Mouse (Mus musculus) forebrain, embryonic 12.5 days (tissue): ENCODE measurements around the gene Olfr59. TPM values are rescaled to one million over a fixed set of nuclear protein-coding genes. Genes with fewer than 3 reads are reported as not detected.

Experiments
- ATAC-seq: fragments of 200-750 bp; cut with Nextera tagmentation; 2 replicates; pipeline ENCODE4 v1.8.0; 2017; ENCODE audit warnings: moderate TSS enrichment; ENCODE audit not compliant: low FRiP score
- H3K27ac ChIP-seq: fragments of 300-500 bp; sonication (generic); 2 replicates; pipeline ENCODE4 v1.5.1; 2016; ENCODE audit warnings: mild to moderate bottlenecking
- H3K27me3 ChIP-seq: fragments of 300-500 bp; sonication (generic); 2 replicates; pipeline ENCODE4 v1.6.1; 2016; ENCODE audit warnings: mild to moderate bottlenecking
- H3K36me3 ChIP-seq: fragments of 300-500 bp; sonication (generic); replicated peaks from 2 replicates; pipeline ENCODE4 v1.6.1; 2016; ENCODE audit warnings: mild to moderate bottlenecking
- H3K4me1 ChIP-seq: fragments of 300-500 bp; sonication (generic); 2 replicates; pipeline ENCODE4 v1.6.1; 2016
- H3K4me2 ChIP-seq: fragments of 300-500 bp; sonication (generic); 2 replicates; pipeline ENCODE4 v1.6.1; 2016; ENCODE audit warnings: mild to moderate bottlenecking, moderate library complexity
- H3K4me3 ChIP-seq: fragments of 300-500 bp; sonication (generic); replicated peaks from 2 replicates; pipeline ENCODE4 v1.5.1; 2016; ENCODE audit warnings: mild to moderate bottlenecking
- H3K9ac ChIP-seq: fragments of 300-500 bp; sonication (generic); 2 replicates; pipeline ENCODE4 v1.6.1; 2016; ENCODE audit warnings: mild to moderate bottlenecking
- H3K9me3 ChIP-seq: fragments of 300-500 bp; sonication (generic); 2 replicates; pipeline ENCODE4 v1.6.1; 2016
- WGBS: fragments of 180-500 bp; shearing (Covaris S2); methylation state at CpG from one replicate; pipeline ENCODE4 v1.1.7; 2016; 5-methylcytosine and 5-hydroxymethylcytosine counted together
- polyA plus RNA-seq: library from polyadenylated mRNA; unstranded; fragments of >200 nt; fragmentation: Nextera tagmentation; extraction: Ambion mirVana; gene quantifications from 2 replicates; pipeline ENCODE4 v1.2.1, GENCODE M21; 2016

Gene Olfr59
- polyA plus RNA-seq = not detected in 2 replicates

DNA sequence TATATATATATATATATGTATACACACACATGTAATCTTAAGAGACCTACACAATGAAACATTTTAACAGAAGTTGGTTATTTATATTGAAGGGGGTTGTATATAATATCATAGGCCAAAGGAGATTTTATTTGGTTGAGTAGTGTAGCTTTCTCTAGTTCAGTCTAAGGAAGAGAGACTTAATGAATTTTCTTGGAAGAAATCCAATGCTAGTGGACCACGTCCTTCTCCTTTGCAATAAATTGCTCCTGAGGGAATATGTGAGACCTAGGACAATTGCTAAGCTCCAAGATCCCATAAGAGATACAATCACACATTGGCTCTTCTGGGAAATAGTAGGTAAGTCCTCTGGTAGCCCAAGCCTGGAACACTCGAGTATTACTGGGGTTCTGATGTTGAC lies at the start of gene Olfr59:
Gene Olfr59 (plus strand): TSS at position 301 of the 400 bp plus-strand sequence.
- Histone ChIP-seq H3K9me3 (peaks cover 15% of the 10 kb centered on the region), H3K27ac (no peak within 1 kb of the TSS), H3K4me3 (no peak within 1 kb of the TSS), H3K27me3 (no peaks in the 10 kb centered on the region), H3K4me2 (no peak within 1 kb of the TSS), H3K4me1 (no peaks in the 10 kb centered on the region), H3K9ac (no peak within 1 kb of the TSS), H3K36me3 (no peaks in the 10 kb centered on the region)
- no peak for ATAC-seq
- 74% methylated on average over 2 of the region's 2 CpGs for WGBS

DNA sequence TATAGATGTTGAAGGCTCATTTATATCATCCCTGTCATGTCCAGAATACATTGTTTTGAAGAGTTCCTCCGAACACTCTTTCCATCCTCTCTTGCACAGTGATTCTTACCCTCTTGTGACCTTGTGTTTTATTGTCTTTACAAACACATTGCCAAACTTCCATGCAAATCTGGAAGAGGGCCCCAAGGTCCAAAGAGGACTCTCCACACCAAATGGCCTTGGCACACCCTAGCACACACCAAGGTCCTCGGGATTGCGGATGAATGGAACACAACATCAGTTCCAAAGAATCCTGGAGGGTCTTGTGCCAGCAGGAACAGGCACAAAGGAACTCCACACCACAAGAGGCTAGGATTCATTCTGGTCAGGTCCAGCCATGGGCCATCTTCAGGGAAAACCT lies 42.3 kb upstream of the Olfr59 start:
- no peak overlapping the region for H3K27ac ChIP-seq
- H3K4me1 ChIP-seq = no peaks in the 10 kb centered on the region
- 88% methylated on average over 3 of the region's 3 CpGs for WGBS
- peaks cover 24% of the 10 kb centered on the region for H3K9me3 ChIP-seq
- no peak overlapping the region for H3K4me3 ChIP-seq
- no peak overlapping the region for H3K9ac ChIP-seq
- H3K27me3 ChIP-seq = no peaks in the 10 kb centered on the region
- H3K36me3 ChIP-seq = no peaks in the 10 kb centered on the region
- no peak overlapping the region for H3K4me2 ChIP-seq
- no peak for ATAC-seq

DNA sequence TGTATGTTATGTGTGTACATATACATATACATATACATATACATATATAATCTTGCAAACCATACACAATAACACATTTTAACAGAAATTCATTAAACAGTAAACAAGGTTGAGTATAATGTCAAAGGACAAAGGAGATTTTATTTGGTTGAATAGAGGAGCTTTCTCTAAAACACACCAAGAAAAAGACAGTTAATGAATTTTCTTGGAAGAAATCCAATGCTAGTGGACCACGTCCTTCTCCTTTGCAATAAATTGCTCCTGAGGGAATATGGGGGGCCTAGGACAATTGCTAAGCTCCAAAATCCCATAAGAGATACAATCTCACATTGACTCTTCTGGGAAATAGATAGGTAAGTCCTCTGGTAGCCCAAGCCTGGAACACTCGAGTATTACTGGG lies 24.0 kb upstream of the Olfr59 start, which contains the start of gene Olfr406:
Gene Olfr406 (plus strand): TSS at position 301 of the 400 bp plus-strand sequence.
- peaks cover 11% of the 10 kb centered on the region for H3K9me3 ChIP-seq

DNA sequence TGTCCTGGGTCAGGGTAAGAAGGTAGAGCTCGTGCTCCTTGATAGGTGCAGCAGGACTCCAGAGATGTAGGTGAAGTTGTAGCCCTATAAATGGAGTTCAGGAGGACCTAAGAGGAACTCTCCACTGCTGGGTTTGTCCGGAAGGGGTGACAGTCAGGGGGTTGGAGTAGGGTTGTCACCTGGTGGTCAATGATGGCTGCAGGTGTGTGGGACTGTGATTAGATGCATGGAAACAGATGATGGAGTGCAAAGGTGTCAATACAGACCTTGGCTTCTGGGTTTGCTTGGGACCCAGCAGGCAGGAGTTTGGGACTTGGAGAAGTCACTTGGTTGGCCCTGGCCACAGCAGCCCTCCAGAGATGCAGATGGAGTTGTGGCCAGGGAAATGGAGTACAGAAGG lies 3.7 kb downstream of the Olfr59 start:
- H3K4me2 ChIP-seq = no peak overlapping the region
- H3K27me3 ChIP-seq = no peaks in the 10 kb centered on the region
- no peak for ATAC-seq
- no peaks in the 10 kb centered on the region for H3K4me1 ChIP-seq
- WGBS = 73% methylated on average over 2 of the region's 2 CpGs
- H3K36me3 ChIP-seq = no peaks in the 10 kb centered on the region
- H3K9ac ChIP-seq = no peak overlapping the region
- 0 out of 2 replicates have a peak, but pooled peaks cover 3% of the 10 kb centered on the region for H3K9me3 ChIP-seq
- H3K27ac ChIP-seq = no peak overlapping the region
- H3K4me3 ChIP-seq = no peak overlapping the region

More for the DNA sequence above, 24.0 kb upstream of the Olfr59 start, which contains the start of gene Olfr406:
- H3K27ac ChIP-seq = no peak within 1 kb of the TSS
- no peak within 1 kb of the TSS for H3K4me3 ChIP-seq
- 58% methylated on average over 2 of the region's 2 CpGs for WGBS
- no peaks in the 10 kb centered on the region for H3K36me3 ChIP-seq
- no peak within 1 kb of the TSS for H3K4me2 ChIP-seq
- H3K27me3 ChIP-seq = no peaks in the 10 kb centered on the region
- H3K4me1 ChIP-seq = no peaks in the 10 kb centered on the region
- no peak for ATAC-seq
- no peak within 1 kb of the TSS for H3K9ac ChIP-seq

DNA sequence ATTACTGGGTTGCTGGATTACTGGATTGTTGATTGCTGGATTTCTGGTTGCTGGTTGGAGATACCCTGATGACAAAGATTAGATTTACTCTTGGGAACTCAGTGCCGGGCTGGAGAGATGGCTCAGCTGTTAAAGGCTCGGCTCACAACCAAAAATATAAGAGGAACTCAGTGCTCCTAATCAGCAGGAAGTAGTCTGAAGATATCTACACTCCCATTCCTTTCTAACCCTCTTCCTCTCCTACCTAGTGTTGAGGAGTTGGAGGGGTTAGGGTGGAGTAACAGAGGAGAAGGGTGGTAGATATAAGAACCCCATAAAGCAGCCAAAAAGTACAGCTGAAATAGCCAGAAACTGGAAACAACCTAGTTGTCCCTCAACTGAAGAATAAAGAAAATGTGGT lies 42.5 kb downstream of the Olfr59 start:
- 75% methylated on average over 2 of the region's 2 CpGs for WGBS

DNA sequence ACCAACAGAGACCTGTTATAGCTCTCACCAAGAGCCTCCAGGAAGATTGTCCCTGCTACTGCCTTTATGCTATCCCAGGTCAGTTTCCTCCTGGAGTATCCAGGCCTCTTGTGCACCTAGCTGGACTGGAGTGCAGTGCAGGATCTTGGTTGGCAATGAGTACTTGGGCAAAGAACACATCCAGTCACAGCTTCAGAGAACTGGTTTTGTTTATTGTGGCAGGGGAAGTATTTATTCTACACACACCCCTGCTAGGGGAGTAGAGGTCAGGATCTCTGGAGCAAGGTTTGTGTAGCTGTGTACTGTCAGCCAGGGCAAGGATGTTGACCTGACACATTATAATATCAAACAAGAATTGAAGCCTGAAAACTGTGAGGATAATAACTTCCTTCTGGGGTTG lies 45.2 kb downstream of the Olfr59 start:
- no peak overlapping the region for H3K4me2 ChIP-seq

More for the DNA sequence above, 42.5 kb downstream of the Olfr59 start:
- no peak overlapping the region for H3K4me2 ChIP-seq
- H3K4me3 ChIP-seq = no peak overlapping the region
- no peak overlapping the region for H3K27ac ChIP-seq
- H3K36me3 ChIP-seq = no peaks in the 10 kb centered on the region
- no peak for ATAC-seq
- H3K9me3 ChIP-seq = 0 out of 2 replicates have a peak, but pooled peaks cover 5% of the 10 kb centered on the region
- no peaks in the 10 kb centered on the region for H3K4me1 ChIP-seq
- H3K27me3 ChIP-seq = no peaks in the 10 kb centered on the region
- no peak overlapping the region for H3K9ac ChIP-seq

DNA sequence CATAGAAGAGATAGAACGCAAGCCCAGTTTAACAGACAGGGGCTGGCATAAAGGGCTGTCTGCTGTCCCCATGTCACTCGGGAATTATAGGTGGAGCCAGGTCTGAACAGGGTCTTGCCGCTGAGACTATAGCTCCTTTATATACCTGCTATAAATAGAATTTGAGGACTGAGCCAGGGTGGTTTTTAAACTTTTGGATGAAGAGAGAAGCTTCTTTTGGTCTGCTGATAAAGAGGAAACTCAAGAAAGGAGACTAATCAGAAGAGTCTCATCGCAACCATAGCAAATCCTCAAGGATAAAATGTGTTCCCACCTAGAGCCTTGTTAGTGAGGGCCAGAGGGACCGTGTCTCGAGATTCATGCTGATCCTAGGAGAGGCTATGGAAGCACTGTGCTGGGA lies 54.4 kb downstream of the Olfr59 start, which contains the start of gene Olfr410:
Gene Olfr410 (minus strand): TSS at position 101 of the 400 bp plus-strand sequence.
- H3K4me3 ChIP-seq = no peak within 1 kb of the TSS
- H3K9ac ChIP-seq = no peak within 1 kb of the TSS
- no peaks in the 10 kb centered on the region for H3K27me3 ChIP-seq
- ATAC-seq = no peak
- 82% methylated on average over 6 of the region's 6 CpGs for WGBS
- no peak within 1 kb of the TSS for H3K4me2 ChIP-seq
- H3K9me3 ChIP-seq = no peaks in the 10 kb centered on the region
- no peaks in the 10 kb centered on the region for H3K36me3 ChIP-seq
- H3K4me1 ChIP-seq = no peaks in the 10 kb centered on the region
- H3K27ac ChIP-seq = no peak within 1 kb of the TSS

More for the DNA sequence above, 45.2 kb downstream of the Olfr59 start:
- no peaks in the 10 kb centered on the region for H3K36me3 ChIP-seq
- H3K9me3 ChIP-seq = no peaks in the 10 kb centered on the region
- H3K9ac ChIP-seq = no peak overlapping the region
- H3K27me3 ChIP-seq = no peaks in the 10 kb centered on the region
- H3K27ac ChIP-seq = no peak overlapping the region
- ATAC-seq = no peak
- H3K4me3 ChIP-seq = no peak overlapping the region
- no peaks in the 10 kb centered on the region for H3K4me1 ChIP-seq

Other genes with a start within 250 kb of the Olfr59 start
- not detected in 2 replicates for gene Olfr139, start 227.2 kb upstream of the Olfr59 start, polyA plus RNA-seq
- gene Olfr399, start 227.1 kb upstream of the Olfr59 start, polyA plus RNA-seq = not detected in 2 replicates
- not detected in 2 replicates for gene Zfp616, start 213.8 kb upstream of the Olfr59 start, polyA plus RNA-seq
- not detected in 2 replicates for gene Olfr401, start 170.0 kb upstream of the Olfr59 start, polyA plus RNA-seq
- gene Olfr402, start 130.2 kb upstream of the Olfr59 start, polyA plus RNA-seq = not detected in 2 replicates
- gene Olfr403, start 97.5 kb upstream of the Olfr59 start, polyA plus RNA-seq = not detected in 2 replicates
- not detected in 2 replicates for gene Olfr43, start 72.4 kb upstream of the Olfr59 start, polyA plus RNA-seq
- gene Olfr406, start 23.9 kb upstream of the Olfr59 start, polyA plus RNA-seq = not detected in 2 replicates
- not detected in 2 replicates for gene Olfr410, start 54.3 kb downstream of the Olfr59 start, polyA plus RNA-seq
- gene Olfr411, start 68.9 kb downstream of the Olfr59 start, polyA plus RNA-seq = not detected in 2 replicates
- not detected in 2 replicates for gene Olfr412, start 78.3 kb downstream of the Olfr59 start, polyA plus RNA-seq